Mouse (Mus musculus): ENCODE measurements around the gene Supt20. TPM values are rescaled to one million over a fixed set of nuclear protein-coding genes. Genes with fewer than 3 reads are reported as not detected.
"Not testable (repeated sequence)": the region's sequence is repeated elsewhere in the genome, so short reads cannot be mapped to it uniquely, and the experiment has no call there.

Supt20 gene
- polyA plus RNA-seq, 1 experiment from 2014 or later, result 78.6 TPM

DNA sequence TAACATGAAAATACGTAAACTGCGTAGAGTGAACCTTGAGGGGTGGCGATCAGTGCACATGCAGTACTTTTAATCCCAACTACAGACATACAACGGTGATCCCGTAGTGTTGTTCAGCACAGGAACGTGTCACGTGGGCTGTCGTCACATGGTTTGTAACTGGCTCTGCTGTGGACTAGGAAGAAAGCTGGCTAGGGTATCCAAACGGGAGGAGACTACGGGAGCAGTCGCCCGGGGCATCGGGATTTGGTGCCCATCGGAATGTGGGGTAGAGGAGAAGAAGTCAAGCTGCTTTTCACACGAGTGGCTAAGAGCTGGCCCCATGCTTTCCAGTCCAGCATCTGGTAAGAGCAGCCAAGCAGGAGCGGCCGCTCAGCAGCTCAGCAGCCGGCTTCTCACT is 71.8 kb downstream of the Supt20 start:
- Histone ChIP-seq H3K27me3 (no peaks in the 10 kb centered on the region), H3K4me3 (no peak overlapping the region), H3K4me2 (0 out of 2 replicates have a peak overlapping the region, but pooled peaks have one; percentile 20), H3K27ac (replicated peaks) (no peak overlapping the region), H3K9me3 (no peaks in the 10 kb centered on the region), H3K36me3 (no peaks in the 10 kb centered on the region), H3K4me1 (replicated peaks) (0 out of 2 replicates have a peak, but pooled peaks cover 3% of the 10 kb centered on the region), H3K9ac (no peak overlapping the region)
- ATAC-seq (ENCODE audit: low read depth), result peak; percentile 51; the same call in 1 of the 2 replicates
- 67% methylated on average over 18 of the region's 18 CpGs for WGBS

DNA sequence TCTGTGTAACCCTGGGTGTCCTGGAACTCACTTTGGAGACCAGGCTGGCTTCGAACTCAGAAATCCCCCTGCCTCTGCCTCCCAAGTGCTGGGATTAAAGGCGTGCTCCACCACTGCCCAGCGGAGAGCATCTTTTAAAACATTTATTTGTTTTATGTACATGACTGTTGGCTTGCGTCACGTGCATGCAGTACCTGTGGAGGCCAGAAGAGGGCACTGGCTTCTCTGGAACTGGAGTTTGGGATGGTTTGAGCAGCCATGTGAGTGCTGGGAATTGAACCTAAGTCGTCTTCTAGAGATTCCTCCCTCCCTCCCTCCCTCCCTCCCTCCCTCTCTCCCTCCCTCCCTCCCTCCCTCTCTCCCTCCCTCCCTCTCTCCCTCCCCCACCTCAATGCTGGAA is 72.9 kb downstream of the Supt20 start:
- not testable (repeated sequence) for H3K4me1 ChIP-seq (replicated peaks); H3K9me3 ChIP-seq; H3K36me3 ChIP-seq; H3K4me3 ChIP-seq; H3K27ac ChIP-seq (replicated peaks); H3K27me3 ChIP-seq; ATAC-seq (ENCODE audit: low read depth); H3K9ac ChIP-seq; H3K4me2 ChIP-seq
- WGBS, result 82% methylated on average over 6 of the region's 6 CpGs

DNA sequence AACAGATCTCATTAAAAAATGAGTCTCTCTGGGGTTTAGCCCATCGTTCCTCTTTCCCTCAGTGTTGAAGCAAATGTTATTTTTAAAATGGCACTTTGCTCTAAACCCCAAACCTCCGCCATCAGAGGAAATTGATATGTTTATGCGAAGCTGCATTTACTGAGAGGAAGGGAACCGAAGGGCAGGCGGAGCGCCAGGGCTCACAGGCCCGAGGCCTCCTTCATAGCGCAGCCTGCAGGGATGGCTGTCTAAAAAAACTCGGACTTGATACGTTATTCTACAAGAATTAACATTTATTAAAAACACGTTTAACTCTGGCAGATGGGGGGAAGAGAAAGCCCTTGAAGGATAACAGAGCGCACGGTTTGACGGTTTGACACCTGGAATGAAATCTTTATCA is 73.4 kb downstream of the Supt20 start:
- Histone ChIP-seq H3K27me3 (no peaks in the 10 kb centered on the region), H3K27ac (replicated peaks) (no peak overlapping the region), H3K9ac (no peak overlapping the region), H3K4me2 (no peak overlapping the region), H3K4me1 (replicated peaks) (0 out of 2 replicates have a peak, but pooled peaks cover under 1% of the 10 kb centered on the region), H3K9me3 (no peaks in the 10 kb centered on the region), H3K4me3 (no peak overlapping the region), H3K36me3 (no peaks in the 10 kb centered on the region)
- no peak for ATAC-seq (ENCODE audit: low read depth)
- 82% methylated on average over 14 of the region's 14 CpGs for WGBS

DNA sequence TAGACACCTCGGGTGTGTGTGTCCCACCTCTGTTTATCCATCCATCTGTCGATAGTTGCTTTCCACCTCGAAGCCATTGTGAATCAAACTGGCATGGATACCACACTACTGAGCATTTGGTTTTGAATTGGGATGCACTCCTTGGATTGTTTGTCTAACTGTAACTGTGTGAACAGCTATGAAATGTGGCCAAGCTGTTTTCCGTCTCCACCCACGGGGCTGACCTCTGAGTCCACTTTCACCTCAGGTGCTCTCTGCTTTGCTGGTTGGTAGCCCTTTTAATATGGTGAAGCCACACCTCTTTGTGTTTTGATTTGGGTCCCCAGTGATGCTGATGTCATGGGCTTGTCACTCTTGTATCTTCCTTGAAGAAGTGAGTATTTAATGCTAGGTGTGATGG is 74.2 kb downstream of the Supt20 start:
- WGBS, result 88% methylated on average over 5 of the region's 5 CpGs
- no peaks in the 10 kb centered on the region for H3K36me3 ChIP-seq

DNA sequence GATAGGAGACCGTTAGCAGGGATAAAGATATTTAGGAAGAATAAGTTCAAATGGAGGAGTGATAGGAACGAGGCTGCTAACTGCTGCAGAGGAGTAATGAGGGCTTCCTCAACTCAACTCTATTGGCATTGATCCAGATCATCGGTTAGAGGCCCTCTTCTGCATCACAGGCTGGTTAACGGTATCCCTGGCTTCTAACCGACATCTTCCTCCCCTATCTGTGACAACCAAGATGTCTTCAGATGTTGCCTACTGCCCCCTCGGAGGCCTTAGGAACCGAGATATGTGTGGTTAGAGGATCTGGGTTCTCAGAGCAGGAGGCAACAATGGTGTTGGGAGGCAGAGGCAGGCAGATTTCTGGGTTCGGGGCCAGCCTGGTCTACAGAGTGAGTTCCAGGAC is 76.0 kb downstream of the Supt20 start:
- Histone ChIP-seq H3K9ac (no peak overlapping the region), H3K4me2 (no peak overlapping the region), H3K9me3 (peaks cover 2% of the 10 kb centered on the region), H3K27ac (replicated peaks) (no peak overlapping the region), H3K4me1 (replicated peaks) (no peaks in the 10 kb centered on the region), H3K27me3 (no peaks in the 10 kb centered on the region), H3K36me3 (no peaks in the 10 kb centered on the region), H3K4me3 (no peak overlapping the region)
- WGBS, result 91% methylated on average over 8 of the region's 8 CpGs
- no peak for ATAC-seq (ENCODE audit: low read depth)

More for the DNA sequence above, 74.2 kb downstream of the Supt20 start:
- H3K27ac ChIP-seq (replicated peaks), result no peak overlapping the region
- H3K27me3 ChIP-seq, result no peaks in the 10 kb centered on the region
- no peak overlapping the region for H3K9ac ChIP-seq
- H3K9me3 ChIP-seq, result no peaks in the 10 kb centered on the region
- H3K4me2 ChIP-seq, result no peak overlapping the region
- ATAC-seq (ENCODE audit: low read depth), result no peak
- H3K4me3 ChIP-seq, result no peak overlapping the region
- no peaks in the 10 kb centered on the region for H3K4me1 ChIP-seq (replicated peaks)

DNA sequence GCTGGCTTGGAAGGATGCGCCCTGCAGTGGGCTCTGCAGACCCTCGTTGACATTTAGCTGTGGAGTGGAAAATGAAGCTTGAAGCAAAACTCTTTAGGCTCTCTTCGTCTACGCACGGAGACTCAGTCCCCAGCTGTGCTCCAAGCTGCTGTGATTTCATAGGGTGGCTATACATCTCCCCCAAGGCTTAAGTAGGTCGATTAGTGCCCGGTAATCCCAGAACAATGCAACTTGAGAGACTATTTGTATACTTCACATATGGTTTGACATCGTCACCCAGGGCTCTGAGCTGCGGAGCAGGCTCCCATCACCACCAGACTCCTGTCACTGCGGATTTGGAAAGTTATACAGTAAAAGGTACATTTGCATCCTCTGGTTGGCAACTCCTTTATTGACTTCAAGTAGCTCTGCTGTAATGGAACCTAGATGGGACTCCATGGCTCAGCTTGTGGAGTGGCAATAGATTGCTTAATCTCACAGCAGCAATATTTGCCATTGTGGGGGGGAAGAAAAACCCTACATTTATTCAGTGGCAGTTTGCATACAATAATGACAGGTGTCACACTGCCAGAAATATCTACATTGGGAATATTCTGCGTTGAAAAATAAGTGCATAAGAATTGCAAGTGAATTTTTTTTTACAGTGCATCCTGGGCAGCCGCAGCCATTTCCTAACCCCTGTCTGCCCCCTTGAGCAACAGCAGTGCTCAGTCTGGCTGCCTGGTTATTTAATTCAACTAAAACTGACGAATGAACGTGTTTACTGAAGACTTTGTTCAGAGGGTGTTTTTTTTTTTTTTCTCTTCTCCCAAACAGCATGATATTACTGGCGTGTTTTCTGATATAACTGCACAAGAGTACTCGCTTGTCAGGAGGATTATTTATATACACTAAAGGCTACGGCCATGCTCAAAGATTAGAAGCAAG is 77.0 kb downstream of the Supt20 start:
- H3K36me3 ChIP-seq, result no peaks in the 10 kb centered on the region
- H3K27me3 ChIP-seq, result no peaks in the 10 kb centered on the region
- H3K9me3 ChIP-seq, result peaks cover 5% of the 10 kb centered on the region
- WGBS, result 78% methylated on average over 17 of the region's 17 CpGs
- H3K27ac ChIP-seq (replicated peaks), result no peak overlapping the region
- no peak overlapping the region for H3K4me3 ChIP-seq
- no peak for ATAC-seq (ENCODE audit: low read depth)
- no peaks in the 10 kb centered on the region for H3K4me1 ChIP-seq (replicated peaks)
- no peak overlapping the region for H3K4me2 ChIP-seq
- no peak overlapping the region for H3K9ac ChIP-seq

DNA sequence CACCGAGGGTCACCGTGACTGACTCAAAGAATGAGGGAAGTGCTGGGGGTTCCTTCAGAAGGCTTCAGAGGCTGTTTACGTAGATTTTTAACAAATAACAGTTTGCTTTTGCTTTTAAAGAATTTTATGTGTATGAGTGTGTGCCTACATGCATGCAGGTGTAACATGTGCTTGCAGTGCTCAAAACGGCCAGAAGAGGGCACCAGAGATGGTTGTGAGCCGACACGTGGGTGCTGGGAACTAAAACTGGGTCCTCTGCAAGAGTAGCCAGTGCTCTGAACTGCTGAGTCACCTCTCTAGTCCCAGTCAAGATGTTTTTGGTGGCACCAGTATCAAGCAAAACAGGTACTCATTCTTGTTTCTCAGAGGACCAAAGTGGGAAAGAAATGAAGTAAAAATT is 81.0 kb downstream of the Supt20 start:
- H3K4me1 ChIP-seq (replicated peaks), result 0 out of 2 replicates have a peak, but pooled peaks cover 3% of the 10 kb centered on the region
- H3K9ac ChIP-seq, result no peak overlapping the region
- H3K27ac ChIP-seq (replicated peaks), result no peak overlapping the region
- H3K9me3 ChIP-seq, result peaks cover 5% of the 10 kb centered on the region
- ATAC-seq (ENCODE audit: low read depth), result no peak
- no peaks in the 10 kb centered on the region for H3K27me3 ChIP-seq
- H3K36me3 ChIP-seq, result no peaks in the 10 kb centered on the region
- 83% methylated on average over 6 of the region's 6 CpGs for WGBS
- H3K4me3 ChIP-seq, result no peak overlapping the region
- no peak overlapping the region for H3K4me2 ChIP-seq

DNA sequence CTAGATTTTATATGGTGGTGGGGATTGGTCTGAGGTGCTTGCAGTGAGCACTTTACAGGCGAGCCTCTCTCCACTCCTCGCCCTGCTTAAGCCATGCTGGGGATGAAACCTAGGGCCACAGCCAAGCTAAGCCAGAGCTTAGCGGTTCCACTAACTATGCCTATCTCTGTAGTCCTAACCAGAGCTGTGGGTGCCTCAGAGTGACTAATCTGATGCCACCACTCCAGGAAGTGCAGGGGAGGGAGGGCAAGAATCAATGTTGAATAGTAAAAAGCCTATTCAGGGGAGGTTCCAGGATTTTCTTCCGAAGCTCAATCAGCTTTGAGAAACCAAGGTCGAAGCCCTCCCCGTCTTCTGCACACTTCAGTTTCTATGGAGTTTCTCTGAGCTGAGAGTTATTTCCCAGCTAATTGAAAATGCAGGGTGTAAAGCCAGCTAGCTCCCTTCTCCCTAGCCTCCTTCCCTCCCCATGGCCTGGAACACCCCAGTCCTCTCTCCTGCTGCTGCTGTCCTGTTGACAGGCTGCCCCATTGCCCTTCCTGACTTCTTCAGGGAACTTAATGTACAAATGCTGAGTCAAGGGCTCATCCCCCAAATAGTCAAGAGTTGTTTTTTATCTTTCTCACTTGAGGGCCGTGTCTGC is 83.5 kb downstream of the Supt20 start:
- Histone ChIP-seq H3K4me3 (no peak overlapping the region), H3K4me1 (replicated peaks) (0 out of 2 replicates have a peak, but pooled peaks cover 3% of the 10 kb centered on the region), H3K9me3 (peaks cover 7% of the 10 kb centered on the region), H3K4me2 (no peak overlapping the region), H3K36me3 (no peaks in the 10 kb centered on the region), H3K27ac (replicated peaks) (no peak overlapping the region), H3K9ac (no peak overlapping the region), H3K27me3 (no peaks in the 10 kb centered on the region)
- 75% methylated on average over 7 of the region's 7 CpGs for WGBS
- ATAC-seq (ENCODE audit: low read depth), result no peak

Other genes with a start within 250 kb of the Supt20 start
- gene Gm21958, start 21.5 kb downstream of the Supt20 start, polyA plus RNA-seq (2015; fragmentation: Nextera tagmentation; extraction: Ambion mirVana), result 0.53 TPM in 1 of 2 replicates, not detected in the other
- gene Exosc8, start 42.6 kb downstream of the Supt20 start, polyA plus RNA-seq (2015; fragmentation: Nextera tagmentation; extraction: Ambion mirVana), result 58.9 and 69.9 TPM in 2 replicates
- 46.4 and 50.0 TPM in 2 replicates for gene Alg5, start 42.7 kb downstream of the Supt20 start, polyA plus RNA-seq (2015; fragmentation: Nextera tagmentation; extraction: Ambion mirVana)
- gene Smad9, start 62.8 kb downstream of the Supt20 start, polyA plus RNA-seq (2015; fragmentation: Nextera tagmentation; extraction: Ambion mirVana), result 0.44 and 0.70 TPM in 2 replicates
- 40.3 and 41.5 TPM in 2 replicates for gene Rfxap, start 115.0 kb downstream of the Supt20 start, polyA plus RNA-seq (2015; fragmentation: Nextera tagmentation; extraction: Ambion mirVana)
- gene Sertm1, start 223.1 kb downstream of the Supt20 start, polyA plus RNA-seq (2015; fragmentation: Nextera tagmentation; extraction: Ambion mirVana), result 0.63 and 0.95 TPM in 2 replicates